ENCODE assay signal across 8 mouse cellular contexts in the genomic region with DNA sequence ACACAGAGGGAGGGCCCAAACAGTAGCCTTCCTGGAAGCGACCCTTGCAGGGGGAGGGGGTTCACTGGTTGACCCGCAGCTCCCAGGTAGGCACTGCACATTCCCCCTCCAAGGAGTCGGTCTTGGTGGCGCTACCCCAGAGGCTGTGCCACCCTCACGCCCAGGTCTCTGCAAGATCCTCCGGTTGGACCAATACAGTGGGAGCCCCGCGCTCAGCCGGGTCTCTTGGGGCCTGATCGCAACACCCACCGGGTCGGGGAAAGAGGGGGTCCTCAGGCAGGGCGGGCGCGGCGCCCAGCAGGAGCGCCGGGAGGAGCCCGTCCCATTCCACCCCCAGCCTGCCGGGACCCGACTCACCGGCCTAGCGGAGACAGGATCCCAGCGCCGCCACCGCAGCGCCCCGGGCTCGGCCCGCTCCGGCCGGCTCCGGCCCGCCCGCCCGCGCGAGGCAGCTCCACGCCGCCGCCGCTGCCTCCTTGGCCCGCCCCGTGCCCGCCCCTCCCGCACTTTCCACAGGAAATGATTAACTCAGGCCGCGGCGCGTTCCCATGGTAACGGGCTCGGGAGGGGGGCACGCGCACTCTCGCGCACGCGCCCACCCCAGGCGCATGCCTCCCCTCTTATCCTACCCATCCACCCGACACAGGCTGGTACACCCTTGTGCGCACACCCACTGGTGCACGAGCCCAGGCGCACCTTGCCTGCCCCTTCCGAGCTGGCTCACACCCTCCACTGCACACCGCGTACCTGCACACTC.
DNase-seq lines count a peak whose midpoint lies in the region; ATAC-seq and TF ChIP-seq lines count a peak whose summit lies in the region.

No protein-coding gene starts in this region.

- WGBS in lung, embryonic 14.5 days, result under 1% methylated on average over 56 of the region's 66 CpGs

- DNase-seq in ES-E14 (ENCODE audit: low read depth, low spot score), result no peak
- peak; percentile 75 to 82 for DNase-seq in cerebellum, adult 18-20 months
- peak; percentile 42 for DNase-seq in forelimb bud, embryonic 11.5 days (ENCODE audit: low read depth, low spot score)
- peak; percentile 79 for DNase-seq in layer of hippocampus, adult 9-10 months (ENCODE audit: low spot score)
- DNase-seq in lung, embryonic 14.5 days, result peak; percentile 85
- DNase-seq in ovary, adult 18-20 months (ENCODE audit: low spot score), result peak; percentile 73
- DNase-seq in thymus, postnatal 14 days, result peak; percentile 89

- no peaks in the 10 kb centered on the region for H3K36me3 ChIP-seq in ES-E14 (ENCODE audit: control insufficient read depth, insufficient read depth, low read length, poor library complexity, severe bottlenecking)
- H3K36me3 ChIP-seq in lung, embryonic 14.5 days (ENCODE audit: insufficient read depth), result no peaks in the 10 kb centered on the region

- H3K4me3 ChIP-seq in ES-E14 (ENCODE audit: insufficient read depth in 1 of 2, low read depth in 1 of 2, low read length in 2 of 2, poor library complexity in 1 of 2, severe bottlenecking in 1 of 2), result peak overlapping the region; percentile 76 to 80
- H3K4me3 ChIP-seq in lung, embryonic 14.5 days (ENCODE audit: low read depth, low read length), result peak overlapping the region; percentile 68

- peak; percentile 40 to 50; a peak in 3 of 4 replicates for ATAC-seq in hematopoietic stem cell, adult 5-6 weeks (replicated peaks in 1 of 2; ENCODE audit: insufficient read depth in 1 of 2, low FRiP score in 2 of 2, low TSS enrichment in 1 of 2, low read depth in 1 of 2, poor library complexity in 2 of 2, severe bottlenecking in 2 of 2)
- peak; percentile 59 for ATAC-seq in lung, embryonic 14.5 days (ENCODE audit: insufficient read depth)

- in situ Hi-C loops in ES-E14 (cut with MboI; ENCODE audit: low sequenced_read_pairs in 2 of 2, unreplicated experiment in 2 of 2), result no loop called here

- no peak overlapping the region; the same call in 1 of the 2 replicates for H3K27ac ChIP-seq in ES-E14 (ENCODE audit: insufficient read depth, low read depth, low read length, poor library complexity, severe bottlenecking)
- H3K27ac ChIP-seq in lung, embryonic 14.5 days (ENCODE audit: low read depth), result peak overlapping the region; percentile 82

- no peak for TF ChIP-seq CTCF in lung, embryonic 14.5 days (IDR thresholded peaks at IDR 0.05; ENCODE audit: low read depth)

- H3K4me2 ChIP-seq in lung, embryonic 14.5 days, result peak overlapping the region; percentile 92

- H3K9me3 ChIP-seq in ES-E14 (ENCODE audit: control insufficient read depth, insufficient read depth, low read depth, low read length), result no peaks in the 10 kb centered on the region
- no peaks in the 10 kb centered on the region for H3K9me3 ChIP-seq in lung, embryonic 14.5 days (ENCODE audit: low read depth, low read length)

- H3K27me3 ChIP-seq in lung, embryonic 14.5 days (ENCODE audit: insufficient read depth, low read length), result no peaks in the 10 kb centered on the region; the same call in 1 of the 2 replicates

- H3K9ac ChIP-seq in ES-E14 (ENCODE audit: insufficient read depth, low read depth, low read length, poor library complexity, severe bottlenecking), result peak overlapping the region; percentile 68
- peak overlapping the region; percentile 78 for H3K9ac ChIP-seq in lung, embryonic 14.5 days

- peaks cover 20 to 51% of the 10 kb centered on the region in 2 experiments for H3K4me1 ChIP-seq in ES-E14 (ENCODE audit: control insufficient read depth in 2 of 2, insufficient read depth in 2 of 2, low read length in 2 of 2, poor library complexity in 1 of 2)
- H3K4me1 ChIP-seq in lung, embryonic 14.5 days (ENCODE audit: insufficient read depth), result peaks cover 21% of the 10 kb centered on the region

TF ChIP-seq in ES-E14, 5 proteins besides CTCF, POLR2A, EP300 and RAD21:
- TF ChIP-seq HCFC1 (IDR thresholded peaks at IDR 0.05; ENCODE audit: borderline replicate concordance, insufficient read depth, low read length), result no peak
- no peak for TF ChIP-seq ZNF384 (IDR thresholded peaks at IDR 0.05; ENCODE audit: low read depth, low read length)
- no peak for TF ChIP-seq CHD2 (IDR thresholded peaks at IDR 0.05; ENCODE audit: low read depth, low read length)
- no peak for TF ChIP-seq ZC3H11A (IDR thresholded peaks at IDR 0.05; ENCODE audit: borderline replicate concordance, low read depth, low read length)
- TF ChIP-seq MAFK (IDR thresholded peaks at IDR 0.05; ENCODE audit: insufficient read depth, low read depth, low read length), result no peak
